Mouse (Mus musculus): ENCODE data around the gene AC129217.1.

DNA sequence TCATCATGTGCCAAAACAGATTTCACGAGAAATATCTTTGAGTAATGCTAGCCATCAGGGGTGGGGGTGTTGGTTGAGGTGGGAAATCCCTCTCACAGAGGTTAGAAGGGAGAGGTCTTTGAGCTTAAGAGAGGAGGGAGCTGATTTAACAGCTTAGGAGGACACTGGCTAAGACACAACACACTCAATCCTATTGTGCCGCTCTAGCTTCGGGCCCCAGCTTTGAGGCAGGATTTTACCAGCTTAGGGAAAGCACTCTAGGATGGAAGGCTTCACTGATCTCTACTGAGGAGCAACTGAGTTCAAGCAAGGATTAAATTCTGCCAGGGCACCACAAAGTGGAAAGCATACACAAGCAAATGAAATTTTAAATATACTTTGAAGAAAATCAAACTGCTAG is 12.6 kb upstream of the AC129217.1 start:
- TF ChIP-seq CTCF (IDR thresholded peaks at IDR 0.05; ENCODE audit: extremely low read depth, insufficient read depth, low read length) = no peak
- no peak for TF ChIP-seq POLR2A (IDR thresholded peaks at IDR 0.05; ENCODE audit: extremely low read depth, insufficient read depth, low read length)
